Mouse (Mus musculus) liver, adult 10 weeks (tissue): ENCODE data around the gene Mrpl42. TPM values are rescaled to one million over a fixed set of nuclear protein-coding genes. Genes with fewer than 3 reads are reported as not detected.

ENCODE experiments used
- polyA plus RNA-seq: library from polyadenylated mRNA; stranded (reverse); fragments of 350-450 nt; fragmentation: Illumina TruSeq; extraction: RNeasy Lipid Tissue Mini Kit (QIAGEN cat#74804); gene quantifications from one replicate; pipeline ENCODE4 v1.2.3, GENCODE M21; 2014; ENCODE audit warnings: low read depth, low replicate concordance

The Mrpl42 gene
- 124 TPM for polyA plus RNA-seq

GRCm38 (mm10) chr10:95501463-95502081 is at the start of gene Mrpl42:
TSS of gene Mrpl42 (minus strand) at chr10:95501940.

GRCm38 (mm10) chr10:95514656-95515292 is 13.0 kb upstream of the Mrpl42 start, which contains the start of gene Ube2n:
TSS of gene Ube2n (plus strand) at chr10:95515145.

Other genes starting within 250 kb of the Mrpl42 start
- gene Cradd, start 177.8 kb downstream of the Mrpl42 start, polyA plus RNA-seq: 10.0 TPM
- gene Socs2, start 84.8 kb downstream of the Mrpl42 start, polyA plus RNA-seq: 56.5 TPM
- gene Ube2n, start 13.2 kb upstream of the Mrpl42 start, polyA plus RNA-seq: 235 TPM
- gene Nudt4, start 62.2 kb upstream of the Mrpl42 start, polyA plus RNA-seq: 261 TPM
- not detected for gene Anapc15-ps, start 171.5 kb upstream of the Mrpl42 start, polyA plus RNA-seq